ENCODE assay signal across 8 mouse cellular contexts in genomic region chr1:99774144-99774543, GRCm38 (mm10). TPM values are rescaled to one million over a fixed set of nuclear protein-coding genes. Genes with fewer than 3 reads are reported as not detected.
DNase-seq lines count a peak whose midpoint lies in the region; ATAC-seq lines count a peak whose summit lies in the region.

No protein-coding gene starts in this region.

- DNase-seq in heart, postnatal 4 days = peak; percentile 17
- no peak for DNase-seq in heart, adult 9 months (ENCODE audit: low spot score in 2 of 2)
- peak; percentile 48 for DNase-seq in adrenal gland, postnatal 10 days
- DNase-seq in left cerebral cortex, postnatal 14 days (ENCODE audit: low spot score in 2 of 2) = peak; percentile 63 to 71
- DNase-seq in right cerebral cortex, postnatal 14 days = peak; percentile 29
- DNase-seq in gastrocnemius, postnatal 25 days = no peak
- no peak for DNase-seq in T-cell, adult 2 months (ENCODE audit: low spot score)

- peak; percentile 66 for ATAC-seq in frontal cortex, adult (ENCODE audit: low TSS enrichment)

- intact Hi-C loops in left cerebral cortex, postnatal 14 days (cut with DNase I) = no loop called here

RNA-seq across cellular contexts. Expression of gene Cntnap5b, which starts 1.6 kb away (rescaled TPM):
- total RNA-seq in heart, postnatal 4 days (2021) = under 1 TPM; 0.31 to 0.32 TPM
- total RNA-seq in adrenal gland, postnatal 10 days (2021) = under 1 TPM; 0.51 to 0.61 TPM
- total RNA-seq in left cerebral cortex, postnatal 14 days (2021) = 10 to 100 TPM; 17.1 to 17.3 TPM
- total RNA-seq in gastrocnemius, postnatal 25 days (2021) = under 1 TPM; 0.11 to 0.13 TPM

Comparison
In these comparisons a context has a peak if more than half of its experiments do, and no peak if none do; other contexts are left out.
1. DNase-seq: peak in heart, postnatal 4 days (single experiment), adrenal gland, postnatal 10 days (single experiment), left cerebral cortex, postnatal 14 days (2 of 2) and right cerebral cortex, postnatal 14 days (single experiment); none in heart, adult 9 months (0 of 2), gastrocnemius, postnatal 25 days (single experiment) and T-cell, adult 2 months (single experiment).
2. RNA of gene Cntnap5b, which starts 1.6 kb away (total RNA-seq): 17.1 to 17.3 TPM in left cerebral cortex, postnatal 14 days; 0.51 to 0.61 TPM in adrenal gland, postnatal 10 days, 0.31 to 0.32 TPM in heart, postnatal 4 days and 0.11 to 0.13 TPM in gastrocnemius, postnatal 25 days; every median in the first group is over 10 times any median in the second.